Mouse (Mus musculus) bone marrow macrophage, adult 2 months (primary cell): ENCODE data around the gene Ccn1.

Experiments
- CTCF ChIP-seq: IDR thresholded peaks from 2 replicates; pipeline ENCODE4 v1.5.1; 2012; ENCODE audit warnings: low read depth, mild to moderate bottlenecking, low read length, moderate library complexity
- POLR2A ChIP-seq: IDR thresholded peaks from 2 replicates; pipeline ENCODE4 v1.6.1; 2012; ENCODE audit warnings: mild to moderate bottlenecking, low read depth, low read length, borderline replicate concordance

- TF ChIP-seq CTCF (no peak), POLR2A (no peak)
Observed at GRCm38 (mm10) chr3:145650298-145651011, 674 bp upstream of the Ccn1 start.
